Mouse (Mus musculus) spleen, adult 2 months (tissue): ENCODE results near the gene Hsd17b11.

Experiments used
- CTCF ChIP-seq: fragments of 200-500 bp; IDR thresholded peaks from 2 replicates; pipeline ENCODE4 v1.5.1; 2011; ENCODE audit warnings: mild to moderate bottlenecking, inconsistent platforms; ENCODE audit not compliant: insufficient read depth, insufficient read length, insufficient replicate concordance; ENCODE audit errors: extremely low read depth
- POLR2A ChIP-seq: fragments of 200-500 bp; IDR thresholded peaks from 2 replicates; pipeline ENCODE4 v1.6.1; 2011; ENCODE audit warnings: low read depth, low read length, inconsistent platforms

- TF ChIP-seq POLR2A (no peak), CTCF (no peak)
Measured at GRCm38 (mm10) chr5:104023289-104024020, 1.7 kb upstream of the Hsd17b11 start.
